Mouse (Mus musculus) olfactory bulb, adult 2 months (tissue): Measurements from ENCODE around the gene Mndal.
"Not testable (repeated sequence)": the region's sequence is repeated elsewhere in the genome, so short reads cannot be mapped to it uniquely, and the experiment has no call there.

Source experiments
- CTCF ChIP-seq: fragments of 200-500 bp; IDR thresholded peaks from 2 replicates; pipeline ENCODE4 v1.5.1; 2012; ENCODE audit warnings: low read depth, mild to moderate bottlenecking, low read length, moderate library complexity; ENCODE audit not compliant: insufficient read depth
- POLR2A ChIP-seq: fragments of 200-500 bp; IDR thresholded peaks from 2 replicates; pipeline ENCODE4 v1.6.1; 2012; ENCODE audit warnings: mild to moderate bottlenecking, low read depth, low read length, moderate library complexity; ENCODE audit not compliant: insufficient read depth

DNA sequence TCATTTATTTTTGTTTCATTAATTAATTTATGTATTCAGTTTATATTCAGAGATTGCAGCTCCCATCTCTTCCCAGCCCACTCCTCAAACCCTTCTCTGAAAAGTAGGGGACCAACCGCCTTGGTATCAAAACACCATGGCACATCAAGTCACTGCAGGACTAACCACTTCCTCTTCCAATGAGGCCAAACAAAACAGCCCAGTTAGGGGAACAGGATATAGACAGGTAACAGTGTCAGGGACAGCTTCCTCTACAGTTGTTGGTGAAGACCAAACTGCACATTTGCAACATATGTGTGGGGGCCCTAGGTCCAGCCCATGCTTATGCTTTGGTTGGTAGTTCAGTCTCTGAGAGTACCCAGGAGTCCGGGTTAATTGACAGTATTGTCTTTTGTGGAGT, 6.8 kb upstream of the Mndal start:
- TF ChIP-seq POLR2A, CTCF: not testable (repeated sequence)
